Mouse (Mus musculus): ENCODE results near the gene Hist1h2bc.

The Hist1h2bc gene

DNA sequence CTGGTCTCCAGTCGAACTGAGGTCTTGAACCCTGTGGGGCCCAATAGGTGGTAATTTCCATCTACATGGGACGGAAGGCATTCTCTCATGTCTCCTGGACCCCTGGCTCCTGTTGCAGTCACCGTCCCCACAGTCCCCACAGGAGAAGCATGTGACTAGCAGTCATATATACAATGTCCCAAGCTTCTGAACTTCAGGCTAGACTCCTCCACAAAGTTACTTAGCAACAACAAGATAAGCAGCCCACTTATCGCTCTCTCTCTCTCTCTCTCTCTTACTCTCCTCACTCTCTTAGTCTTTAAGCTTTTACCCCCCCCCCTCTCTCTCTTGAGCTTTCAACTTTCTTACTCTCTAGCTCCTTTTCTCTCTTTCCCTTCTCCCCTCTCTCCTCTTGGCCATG is 40.2 kb downstream of the Hist1h2bc start:
- TF ChIP-seq GATA4 (IDR thresholded peaks at IDR 0.05; ENCODE audit: insufficient replicate concordance, low read length), result no peak

DNA sequence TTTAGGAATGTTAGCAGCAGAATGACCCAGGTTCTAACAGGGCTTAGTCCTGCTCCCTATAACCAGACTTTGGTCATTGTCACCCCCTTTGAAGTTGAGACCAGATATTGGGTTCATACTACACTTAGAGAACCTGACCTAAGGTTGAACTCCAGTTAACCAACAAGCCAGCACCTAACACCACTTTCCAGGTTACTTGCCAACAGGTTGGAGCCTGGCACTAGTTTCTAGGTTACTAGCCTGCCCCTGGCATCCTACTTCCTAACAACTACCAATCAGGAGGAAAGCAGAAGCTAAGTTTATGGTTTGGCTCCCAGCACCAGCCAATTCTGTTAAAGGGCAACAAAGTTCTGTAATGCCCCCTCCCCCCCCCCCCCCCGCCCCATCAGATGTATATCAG is 41.2 kb downstream of the Hist1h2bc start:
- TF ChIP-seq GATA4 (IDR thresholded peaks at IDR 0.05; ENCODE audit: insufficient replicate concordance, low read length), result no peak

- no peak for TF ChIP-seq GATA4 (IDR thresholded peaks at IDR 0.05; ENCODE audit: insufficient replicate concordance, low read length)
These were observed 44.6 kb downstream of the Hist1h2bc start for GRCm38 (mm10) chr13:23728472-23729191.

DNA sequence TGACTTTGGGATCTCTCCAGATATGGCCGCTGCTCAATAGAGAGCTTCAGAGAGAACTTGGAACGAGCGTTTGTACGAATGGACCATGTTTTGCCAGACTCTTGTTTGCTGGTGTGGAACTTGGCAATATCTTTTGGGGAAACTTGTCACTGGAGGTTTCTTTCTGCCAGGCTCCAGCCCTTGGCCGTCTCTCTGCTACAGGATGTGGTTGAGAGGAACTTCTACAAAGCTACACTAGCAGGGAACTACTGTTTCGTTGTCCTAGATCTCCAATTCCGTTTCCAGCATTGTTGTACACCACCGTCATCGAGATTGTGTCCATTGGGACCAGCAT is 45.2 kb downstream of the Hist1h2bc start:
- no peak for TF ChIP-seq GATA4 (IDR thresholded peaks at IDR 0.05; ENCODE audit: insufficient replicate concordance, low read length)

DNA sequence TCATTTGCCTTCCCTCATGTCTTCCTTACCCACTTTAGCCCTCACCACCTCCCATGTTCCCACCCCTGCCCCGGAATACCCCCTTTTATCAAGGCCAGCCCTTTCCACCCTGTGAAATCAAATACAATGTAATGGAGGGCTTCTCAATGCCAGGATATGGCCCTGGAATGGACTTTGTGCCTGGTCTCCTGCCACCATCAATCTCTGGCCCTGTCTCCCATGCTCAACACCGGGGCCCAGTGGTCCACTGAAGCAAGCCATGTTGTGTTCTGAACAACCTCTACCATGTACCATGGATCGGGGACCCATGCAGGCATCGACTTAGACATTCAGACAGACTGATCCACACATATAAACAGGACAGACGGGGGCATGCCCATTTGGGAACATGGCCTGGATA is 45.7 kb downstream of the Hist1h2bc start:
- no peak for TF ChIP-seq GATA4 (IDR thresholded peaks at IDR 0.05; ENCODE audit: insufficient replicate concordance, low read length)

DNA sequence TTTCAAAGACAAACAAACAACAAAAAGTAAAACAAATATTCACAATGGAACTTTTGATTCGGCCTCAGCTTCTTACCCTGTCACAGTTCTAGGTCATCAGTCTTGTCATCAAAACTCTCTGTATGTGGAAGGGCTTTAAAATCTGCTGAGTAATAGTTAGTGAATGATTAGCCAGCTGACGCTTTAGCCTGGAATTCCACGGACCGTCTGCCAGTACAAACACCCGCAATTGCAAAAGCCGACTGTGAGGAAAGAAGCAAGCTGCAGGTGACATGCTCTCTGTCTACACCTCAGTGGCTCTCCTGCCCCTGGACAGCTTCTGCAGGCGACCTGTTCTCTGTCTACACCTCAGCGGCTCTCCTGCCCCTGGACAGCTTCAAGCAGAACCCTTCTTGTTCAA is 46.5 kb downstream of the Hist1h2bc start:
- no peak for TF ChIP-seq GATA4 (IDR thresholded peaks at IDR 0.05; ENCODE audit: insufficient replicate concordance, low read length)

DNA sequence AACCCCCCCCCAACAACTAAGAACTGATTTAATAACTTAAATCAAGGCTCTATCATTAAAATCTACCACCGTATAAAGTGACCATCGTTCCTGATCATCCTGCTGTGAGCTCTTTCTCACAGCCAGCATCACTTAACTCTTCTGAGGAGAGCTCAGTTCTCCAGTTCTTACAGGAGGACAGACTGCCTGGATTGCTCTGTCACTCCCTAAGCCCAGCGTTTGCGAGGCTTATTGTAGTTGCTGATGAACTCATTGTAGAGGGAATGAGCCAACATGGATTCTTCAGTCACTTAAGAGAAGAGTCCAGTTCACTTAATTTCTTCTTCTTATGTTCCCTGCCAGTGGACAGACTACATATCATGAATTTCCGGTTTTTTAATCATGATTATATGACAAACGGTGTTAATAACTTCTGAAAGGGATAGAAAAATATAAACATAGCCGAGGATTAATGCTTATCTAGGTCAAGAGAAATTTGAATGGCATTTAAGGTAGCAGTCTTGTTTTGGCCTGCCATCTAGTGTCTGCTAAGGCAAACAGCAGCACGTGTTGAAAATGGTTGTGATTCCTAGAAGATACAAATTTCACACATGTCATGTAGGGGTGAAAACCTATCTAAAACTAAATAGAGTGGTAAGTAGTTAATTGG is 48.3 kb downstream of the Hist1h2bc start:
- TF ChIP-seq GATA4 (IDR thresholded peaks at IDR 0.05; ENCODE audit: insufficient replicate concordance, low read length), result no peak

- no peak for TF ChIP-seq GATA4 (IDR thresholded peaks at IDR 0.05; ENCODE audit: insufficient replicate concordance, low read length)
These were observed 53.1 kb downstream of the Hist1h2bc start for GRCm38 (mm10) chr13:23737091-23737490.

DNA sequence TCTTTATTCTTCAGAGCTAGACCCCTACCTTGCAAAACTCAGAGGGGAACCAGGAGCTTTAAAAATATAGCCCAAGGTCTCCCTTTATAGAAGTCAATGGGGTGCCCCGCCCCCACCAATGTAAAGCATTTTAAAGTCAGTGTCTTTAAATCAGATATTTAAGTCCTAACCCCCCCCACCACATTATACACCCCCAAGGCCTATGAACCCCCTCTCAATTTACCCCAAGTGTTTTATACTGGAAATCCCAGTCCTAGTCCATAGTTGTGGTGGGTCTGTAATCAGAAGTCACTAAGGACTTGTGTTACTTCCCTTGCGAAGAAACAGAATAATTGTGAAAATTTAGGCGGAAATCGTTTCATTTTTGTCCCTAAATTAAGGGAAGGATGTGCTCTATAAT is 54.0 kb downstream of the Hist1h2bc start:
- TF ChIP-seq GATA4 (IDR thresholded peaks at IDR 0.05; ENCODE audit: insufficient replicate concordance, low read length), result no peak

DNA sequence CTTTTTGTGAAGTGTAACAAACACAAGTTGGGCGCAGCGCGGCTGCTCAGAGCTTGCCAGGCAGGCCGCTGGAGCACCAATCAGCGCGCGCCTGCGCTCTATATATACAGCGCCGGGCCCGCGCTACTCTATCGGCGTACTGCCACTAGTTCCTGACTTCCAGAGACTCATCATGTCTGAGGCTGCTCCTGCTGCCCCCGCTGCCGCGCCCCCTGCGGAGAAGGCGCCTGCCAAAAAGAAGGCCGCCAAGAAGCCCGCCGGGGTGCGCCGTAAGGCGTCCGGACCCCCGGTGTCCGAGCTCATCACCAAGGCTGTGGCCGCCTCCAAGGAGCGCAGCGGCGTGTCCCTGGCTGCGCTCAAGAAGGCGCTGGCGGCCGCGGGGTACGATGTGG is 54.7 kb downstream of the Hist1h2bc start, which contains the start of gene Hist1h1c:
Gene Hist1h1c (plus strand): TSS at position 132 of the 392 bp plus-strand sequence.
- no peak for TF ChIP-seq GATA4 (IDR thresholded peaks at IDR 0.05; ENCODE audit: insufficient replicate concordance, low read length)

- TF ChIP-seq GATA4 (IDR thresholded peaks at IDR 0.05; ENCODE audit: insufficient replicate concordance, low read length), result no peak
These were observed 55.3 kb downstream of the Hist1h2bc start for GRCm38 (mm10) chr13:23739069-23739921.

GRCm38 (mm10) chr13:23739922-23740252 is 55.9 kb downstream of the Hist1h2bc start:
- no peak for TF ChIP-seq GATA4 (IDR thresholded peaks at IDR 0.05; ENCODE audit: insufficient replicate concordance, low read length)

GRCm38 (mm10) chr13:23740256-23740840 is 56.3 kb downstream of the Hist1h2bc start:
- TF ChIP-seq GATA4 (IDR thresholded peaks at IDR 0.05; ENCODE audit: insufficient replicate concordance, low read length), result no peak

GRCm38 (mm10) chr13:23740910-23741309 is 56.9 kb downstream of the Hist1h2bc start:
- no peak for TF ChIP-seq GATA4 (IDR thresholded peaks at IDR 0.05; ENCODE audit: insufficient replicate concordance, low read length)

DNA sequence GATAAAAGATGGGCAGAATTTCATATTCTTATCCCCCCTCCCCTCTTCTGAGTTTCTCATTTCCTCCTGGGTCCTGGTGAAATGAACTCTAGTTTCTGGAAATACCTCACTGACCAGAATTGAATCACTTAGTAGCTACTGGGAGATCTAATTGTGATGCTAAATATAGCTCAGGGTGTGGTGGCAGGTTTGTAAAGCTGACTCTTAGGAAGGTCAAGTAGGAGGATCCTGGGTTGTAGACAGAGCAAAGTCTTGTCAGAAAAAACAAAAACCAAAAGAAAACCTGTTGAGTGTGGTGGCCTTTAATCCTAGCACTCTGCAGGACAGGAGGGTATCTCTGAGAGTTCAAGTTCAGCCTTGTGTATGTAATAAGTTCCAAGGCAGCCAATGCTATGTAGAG is 58.0 kb downstream of the Hist1h2bc start:
- no peak for TF ChIP-seq GATA4 (IDR thresholded peaks at IDR 0.05; ENCODE audit: insufficient replicate concordance, low read length)

All from liver, adult (tissue).